ENCODE assay signal across 10 mouse cellular contexts in the genomic region with DNA sequence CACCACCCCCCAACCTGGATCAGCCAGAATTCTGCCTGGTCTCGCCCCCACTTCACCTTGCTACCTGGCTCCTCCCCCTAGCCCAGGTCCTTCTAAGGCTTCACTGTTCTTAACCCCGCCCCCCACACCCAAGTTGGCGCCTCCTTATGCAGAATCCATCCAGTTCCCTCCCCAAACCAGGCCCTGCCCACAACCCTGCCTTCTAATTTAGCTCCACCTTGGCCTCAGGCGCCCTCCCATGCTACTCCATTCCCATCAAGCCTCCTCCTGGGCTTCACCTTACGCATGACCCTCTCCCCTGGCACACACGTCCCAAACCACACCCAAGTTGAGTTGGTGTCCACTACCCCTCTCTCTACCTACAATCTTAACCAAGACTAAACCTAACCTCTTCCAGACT. TPM values are rescaled to one million over a fixed set of nuclear protein-coding genes. Genes with fewer than 3 reads are reported as not detected.
DNase-seq lines count a peak whose midpoint lies in the region; ATAC-seq lines count a peak whose summit lies in the region.
"Had no signal": no experiment of that assay in that cellular context is flagged by ENCODE, and none has a peak within 500 bp of the region (broad histone marks: within the 10 kb centered on the region; RNA-seq: fewer than 3 reads in every experiment).

No protein-coding gene starts in this region.

- no peak overlapping the region for H3K9ac ChIP-seq in hindbrain, embryonic 11.5 days (ENCODE audit: low read depth, low read length)

- peak overlapping the region; percentile 44; the same call in 1 of the 2 replicates for H3K4me3 ChIP-seq in hindbrain, embryonic 10.5 days
- no peak overlapping the region for H3K4me3 ChIP-seq in hindbrain, embryonic 11.5 days (ENCODE audit: low read depth, low read length)
- 0 out of 2 replicates have a peak overlapping the region, but pooled peaks have one; percentile 11 for H3K4me3 ChIP-seq in limb, embryonic 10.5 days

- no peak for DNase-seq in hindbrain, embryonic 10.5 days (ENCODE audit: low spot score)
- DNase-seq in hindbrain, embryonic 11.5 days (ENCODE audit: low spot score) = no peak
- peak; percentile 95 for DNase-seq in ES-CJ7 (ENCODE audit: low read depth, low spot score)
- DNase-seq in cerebellum, postnatal 25 days = peak; percentile 43 to 73
- DNase-seq in limb, embryonic 10.5 days (ENCODE audit: low spot score) = no peak
- no peak for DNase-seq in thymus, adult 18-20 months
- no peak for DNase-seq in adrenal gland, postnatal 14 days
- no peak for DNase-seq in c-Kit-positive CD71-positive TER-119-positive erythroid progenitor cells, embryonic 14.5 days (ENCODE audit: low spot score)
- DNase-seq: heart, adult 18-20 months had no signal

- peaks cover 31% of the 10 kb centered on the region for H3K4me1 ChIP-seq in hindbrain, embryonic 10.5 days (replicated peaks)
- peaks cover 3% of the 10 kb centered on the region for H3K4me1 ChIP-seq in hindbrain, embryonic 11.5 days (replicated peaks; ENCODE audit: control insufficient read depth, insufficient read depth, low read length)
- peaks cover 13% of the 10 kb centered on the region for H3K4me1 ChIP-seq in limb, embryonic 10.5 days

- H3K4me2 ChIP-seq in hindbrain, embryonic 11.5 days (replicated peaks; ENCODE audit: low read depth, low read length) = no peak overlapping the region; the same call in 1 of the 2 replicates

- WGBS in hindbrain, embryonic 10.5 days = 8% methylated on average over 6 of the region's 6 CpGs
- WGBS in hindbrain, embryonic 11.5 days = 9% methylated on average over 6 of the region's 6 CpGs
- 9% methylated on average over 6 of the region's 6 CpGs for WGBS in limb, embryonic 10.5 days

- no peak for ATAC-seq in hindbrain, embryonic 11.5 days (ENCODE audit: low FRiP score)

- H3K27me3 ChIP-seq in hindbrain, embryonic 10.5 days (ENCODE audit: insufficient read depth, poor library complexity, severe bottlenecking) = peaks cover 51% of the 10 kb centered on the region
- peaks cover 25% of the 10 kb centered on the region for H3K27me3 ChIP-seq in hindbrain, embryonic 11.5 days (ENCODE audit: control insufficient read depth, insufficient read depth, low read length)
- H3K27me3 ChIP-seq in limb, embryonic 10.5 days (ENCODE audit: low read depth, poor library complexity, severe bottlenecking) = peaks cover 49% of the 10 kb centered on the region
- H3K27me3 ChIP-seq: CH12.LX had no signal

- H3K27ac ChIP-seq in hindbrain, embryonic 10.5 days = no peak overlapping the region
- no peak overlapping the region for H3K27ac ChIP-seq in hindbrain, embryonic 11.5 days (ENCODE audit: low read depth, low read length)
- H3K27ac ChIP-seq in limb, embryonic 10.5 days = no peak overlapping the region

- peaks cover 26% of the 10 kb centered on the region; the same call in 1 of the 2 replicates for H3K36me3 ChIP-seq in hindbrain, embryonic 10.5 days
- 0 out of 2 replicates have a peak, but pooled peaks cover 2% of the 10 kb centered on the region for H3K36me3 ChIP-seq in hindbrain, embryonic 11.5 days (ENCODE audit: control insufficient read depth, insufficient read depth, low read length)
- peaks cover 4% of the 10 kb centered on the region; the same call in 1 of the 2 replicates for H3K36me3 ChIP-seq in limb, embryonic 10.5 days

- H3K9me3 ChIP-seq in hindbrain, embryonic 10.5 days = no peaks in the 10 kb centered on the region
- H3K9me3 ChIP-seq in hindbrain, embryonic 11.5 days (ENCODE audit: control insufficient read depth, low read length) = no peaks in the 10 kb centered on the region
- H3K9me3 ChIP-seq in limb, embryonic 10.5 days (replicated peaks) = no peaks in the 10 kb centered on the region

RNA-seq across cellular contexts. Expression of gene Cpne9, which starts 1.4 kb away (rescaled TPM):
- polyA plus RNA-seq in hindbrain, embryonic 10.5 days (2016; fragmentation: Nextera tagmentation; extraction: Ambion mirVana) = 0.35 and 0.58 TPM in 2 replicates
- 0.24 and 0.29 TPM in 2 replicates for polyA plus RNA-seq in hindbrain, embryonic 11.5 days (2014; fragmentation: Nextera tagmentation; extraction: Ambion mirVana)
- 0.06 TPM in 2 replicates for polyA plus RNA-seq in limb, embryonic 10.5 days (2016; fragmentation: Nextera tagmentation; extraction: Ambion mirVana)
- total RNA-seq in adrenal gland, postnatal 14 days (2021) = 0.70 and 1.3 TPM in 2 replicates
- total RNA-seq: heart, adult 18-20 months had no signal

RNA-seq across cellular contexts. Expression of gene Brpf1, which starts 23.4 kb away (rescaled TPM):
- 25.4 and 26.9 TPM in 2 replicates for polyA plus RNA-seq in hindbrain, embryonic 10.5 days (2016; fragmentation: Nextera tagmentation; extraction: Ambion mirVana)
- 19.4 and 22.0 TPM in 2 replicates for polyA plus RNA-seq in hindbrain, embryonic 11.5 days (2014; fragmentation: Nextera tagmentation; extraction: Ambion mirVana)
- 26.1 and 28.0 TPM in 2 replicates for polyA plus RNA-seq in limb, embryonic 10.5 days (2016; fragmentation: Nextera tagmentation; extraction: Ambion mirVana)
- 32.3 and 36.7 TPM in 2 replicates for total RNA-seq in adrenal gland, postnatal 14 days (2021)

RNA-seq across cellular contexts. Expression of gene Ogg1, which starts 43.3 kb away (rescaled TPM):
- 15.7 and 16.1 TPM in 2 replicates for polyA plus RNA-seq in hindbrain, embryonic 10.5 days (2016; fragmentation: Nextera tagmentation; extraction: Ambion mirVana)
- 10.5 and 10.6 TPM in 2 replicates for polyA plus RNA-seq in hindbrain, embryonic 11.5 days (2014; fragmentation: Nextera tagmentation; extraction: Ambion mirVana)
- 19.1 and 19.5 TPM in 2 replicates for polyA plus RNA-seq in limb, embryonic 10.5 days (2016; fragmentation: Nextera tagmentation; extraction: Ambion mirVana)
- 11.3 and 11.8 TPM in 2 replicates for total RNA-seq in adrenal gland, postnatal 14 days (2021)

RNA-seq across cellular contexts. Expression of gene Mtmr14, which starts 45.9 kb away (rescaled TPM):
- polyA plus RNA-seq in hindbrain, embryonic 10.5 days (2016; fragmentation: Nextera tagmentation; extraction: Ambion mirVana) = 45.7 and 52.3 TPM in 2 replicates
- polyA plus RNA-seq in hindbrain, embryonic 11.5 days (2014; fragmentation: Nextera tagmentation; extraction: Ambion mirVana) = 44.7 and 46.8 TPM in 2 replicates
- 45.5 and 48.9 TPM in 2 replicates for polyA plus RNA-seq in limb, embryonic 10.5 days (2016; fragmentation: Nextera tagmentation; extraction: Ambion mirVana)
- 30.3 and 43.4 TPM in 2 replicates for total RNA-seq in adrenal gland, postnatal 14 days (2021)

Comparison
In these comparisons a context has a peak if more than half of its experiments do, and no peak if none do; other contexts are left out.
1. DNase-seq: peak in ES-CJ7 (single experiment) and cerebellum, postnatal 25 days (2 of 2); none in hindbrain, embryonic 10.5 days (single experiment), hindbrain, embryonic 11.5 days (single experiment), limb, embryonic 10.5 days (single experiment), thymus, adult 18-20 months (0 of 2), adrenal gland, postnatal 14 days (single experiment) and c-Kit-positive CD71-positive TER-119-positive erythroid progenitor cells, embryonic 14.5 days (single experiment).